Mouse (Mus musculus) limb, embryonic 15.5 days (tissue): ENCODE data around the gene Fndc7. TPM values are rescaled to one million over a fixed set of nuclear protein-coding genes. Genes with fewer than 3 reads are reported as not detected.
"Not testable (repeated sequence)": the region's sequence is repeated elsewhere in the genome, so short reads cannot be mapped to it uniquely, and the experiment has no call there.

ENCODE experiments used
- ATAC-seq: fragments of 200-750 bp; cut with Nextera tagmentation; 2 replicates; pipeline ENCODE4 v1.8.0; 2017; ENCODE audit warnings: low read depth, moderate TSS enrichment; ENCODE audit not compliant: insufficient number of reproducible peaks, low FRiP score, low TSS enrichment
- H3K27ac ChIP-seq: fragments of 300-500 bp; sonication (generic); 2 replicates; pipeline ENCODE4 v1.5.1; 2015; ENCODE audit warnings: moderate library complexity, mild to moderate bottlenecking, inconsistent platforms
- H3K27me3 ChIP-seq: fragments of 300-500 bp; sonication (generic); 2 replicates; pipeline ENCODE4 v1.6.1; 2015; ENCODE audit warnings: inconsistent platforms
- H3K36me3 ChIP-seq: fragments of 300-500 bp; sonication (generic); 2 replicates; pipeline ENCODE4 v1.6.1; 2015; ENCODE audit warnings: inconsistent platforms
- H3K4me1 ChIP-seq: fragments of 300-500 bp; sonication (generic); 2 replicates; pipeline ENCODE4 v1.6.1; 2015; ENCODE audit warnings: inconsistent platforms
- H3K4me2 ChIP-seq: fragments of 300-500 bp; sonication (generic); 2 replicates; pipeline ENCODE4 v1.6.1; 2015; ENCODE audit warnings: mild to moderate bottlenecking, inconsistent platforms
- H3K4me3 ChIP-seq: fragments of 300-500 bp; sonication (generic); 2 replicates; pipeline ENCODE4 v1.5.1; 2015; ENCODE audit warnings: mild to moderate bottlenecking, inconsistent platforms
- H3K9ac ChIP-seq: fragments of 300-500 bp; sonication (generic); 2 replicates; pipeline ENCODE4 v1.6.1; 2015; ENCODE audit warnings: inconsistent platforms
- H3K9me3 ChIP-seq: fragments of 300-500 bp; sonication (generic); 2 replicates; pipeline ENCODE4 v1.6.1; 2016; ENCODE audit warnings: inconsistent platforms
- WGBS: fragments of 180-500 bp; shearing (Covaris S2); methylation state at CpG from one replicate; pipeline ENCODE4 v1.1.7; 2015; 5-methylcytosine and 5-hydroxymethylcytosine counted together
- polyA plus RNA-seq: library from polyadenylated mRNA; unstranded; fragments of >200 nt; fragmentation: Nextera tagmentation; extraction: Ambion mirVana; gene quantifications from 2 replicates; pipeline ENCODE4 v1.2.1, GENCODE M21; 2015

Gene Fndc7
- polyA plus RNA-seq, 1 experiment from 2014 or later = 0.29 TPM

DNA sequence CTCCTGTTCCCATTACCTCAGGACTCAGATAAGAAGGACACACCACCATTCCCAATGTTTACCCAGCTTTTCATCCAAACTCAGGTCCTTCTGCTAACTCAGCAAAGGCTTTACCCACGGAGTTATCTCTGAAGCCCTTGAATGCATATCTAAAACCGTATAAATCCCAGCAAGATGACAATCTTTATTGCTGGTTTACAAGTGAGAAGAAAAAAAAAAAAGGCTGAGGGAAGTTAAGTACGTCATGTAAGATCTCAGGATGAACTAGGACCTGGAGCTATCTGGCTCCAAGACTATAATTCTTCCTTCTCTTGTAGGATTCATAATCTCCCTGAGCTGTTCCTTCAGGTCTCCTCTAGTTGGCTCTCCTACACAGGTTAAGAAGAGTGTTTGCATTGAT, 38.3 kb downstream of the Fndc7 start:
- Histone ChIP-seq H3K9ac (no peak overlapping the region), H3K36me3 (no peaks in the 10 kb centered on the region), H3K27me3 (no peaks in the 10 kb centered on the region), H3K4me2 (no peak overlapping the region), H3K4me3 (no peak overlapping the region), H3K9me3 (no peaks in the 10 kb centered on the region), H3K27ac (no peak overlapping the region), H3K4me1 (peaks cover 25% of the 10 kb centered on the region)
- WGBS = 52% methylated on average over 3 of the region's 3 CpGs
- ATAC-seq = no peak

DNA sequence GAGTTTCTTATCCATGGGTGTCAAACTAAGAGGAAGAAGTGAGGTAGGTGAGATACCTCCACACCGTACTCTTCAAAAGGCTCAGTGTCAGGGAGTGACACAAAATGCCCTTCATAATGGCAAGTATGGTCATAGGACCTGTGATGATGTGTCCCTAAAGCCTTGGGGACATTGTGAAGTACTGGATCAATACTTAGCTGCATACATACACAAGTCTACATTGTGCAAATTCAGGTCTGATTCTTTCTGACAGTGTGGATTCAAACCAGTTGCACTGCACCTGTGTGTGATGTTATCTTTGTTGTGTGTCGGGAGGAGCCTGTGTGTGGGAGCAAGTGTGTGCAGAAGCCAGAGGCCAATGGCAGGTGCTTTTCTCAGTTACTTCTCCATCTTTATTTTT, 38.7 kb downstream of the Fndc7 start:
- Histone ChIP-seq H3K4me3 (no peak overlapping the region), H3K27ac (no peak overlapping the region), H3K4me2 (no peak overlapping the region), H3K36me3 (no peaks in the 10 kb centered on the region), H3K4me1 (peaks cover 21% of the 10 kb centered on the region), H3K27me3 (no peaks in the 10 kb centered on the region), H3K9ac (no peak overlapping the region), H3K9me3 (no peaks in the 10 kb centered on the region)
- no peak for ATAC-seq
- 78% methylated on average over 2 of the region's 2 CpGs for WGBS

DNA sequence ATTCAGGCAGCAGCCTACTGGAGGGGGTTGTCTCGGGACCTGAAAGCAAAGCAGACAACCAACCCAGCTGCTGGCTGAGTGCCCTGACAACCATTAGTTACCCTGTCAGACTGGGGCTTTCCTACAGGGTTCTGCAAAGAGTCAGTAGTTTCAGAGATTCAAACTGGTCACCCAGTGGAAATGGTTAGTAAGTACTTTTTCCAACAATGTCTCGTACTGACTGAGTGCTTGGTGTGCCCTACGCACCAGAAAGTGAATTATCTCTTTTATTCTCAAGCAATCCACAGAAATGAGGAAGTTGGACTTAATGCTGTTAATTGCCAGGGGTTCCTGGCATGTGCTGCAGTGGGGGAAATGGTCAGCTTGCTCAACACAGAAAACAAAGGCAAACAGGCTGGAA, 39.3 kb downstream of the Fndc7 start:
- no peaks in the 10 kb centered on the region for H3K27me3 ChIP-seq
- ATAC-seq = no peak
- WGBS = 47% methylated on average over 3 of the region's 3 CpGs

DNA sequence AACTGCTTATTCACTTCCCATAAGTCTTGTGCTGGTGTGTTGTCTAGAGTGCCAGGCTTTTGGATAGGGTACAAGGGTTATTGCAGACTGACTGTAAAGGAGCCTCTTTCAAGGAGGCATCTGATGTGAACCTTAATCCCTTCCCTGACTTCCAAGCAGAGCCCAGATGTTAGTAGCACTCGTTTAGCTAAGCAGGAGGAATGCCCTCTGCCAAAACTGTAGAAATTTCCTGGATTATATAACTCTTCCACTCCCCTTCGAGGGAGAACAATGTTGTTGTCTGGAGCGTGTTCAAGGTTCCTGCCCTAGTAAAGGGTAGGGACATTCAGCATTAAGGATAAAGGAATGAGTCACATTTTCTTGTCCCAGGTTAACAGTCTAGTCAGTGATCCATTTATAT, 43.2 kb downstream of the Fndc7 start:
- Histone ChIP-seq H3K27ac (no peak overlapping the region), H3K9ac (no peak overlapping the region), H3K27me3 (no peaks in the 10 kb centered on the region), H3K4me2 (no peak overlapping the region), H3K4me1 (0 out of 2 replicates have a peak, but pooled peaks cover 3% of the 10 kb centered on the region), H3K36me3 (no peaks in the 10 kb centered on the region), H3K4me3 (no peak overlapping the region), H3K9me3 (no peaks in the 10 kb centered on the region)
- WGBS = 53% methylated on average over 3 of the region's 3 CpGs
- no peak for ATAC-seq

More for the DNA sequence above, 39.3 kb downstream of the Fndc7 start:
- Histone ChIP-seq H3K4me1 (peaks cover 15% of the 10 kb centered on the region), H3K36me3 (no peaks in the 10 kb centered on the region), H3K9me3 (no peaks in the 10 kb centered on the region), H3K4me2 (no peak overlapping the region), H3K9ac (no peak overlapping the region), H3K4me3 (no peak overlapping the region), H3K27ac (no peak overlapping the region)

DNA sequence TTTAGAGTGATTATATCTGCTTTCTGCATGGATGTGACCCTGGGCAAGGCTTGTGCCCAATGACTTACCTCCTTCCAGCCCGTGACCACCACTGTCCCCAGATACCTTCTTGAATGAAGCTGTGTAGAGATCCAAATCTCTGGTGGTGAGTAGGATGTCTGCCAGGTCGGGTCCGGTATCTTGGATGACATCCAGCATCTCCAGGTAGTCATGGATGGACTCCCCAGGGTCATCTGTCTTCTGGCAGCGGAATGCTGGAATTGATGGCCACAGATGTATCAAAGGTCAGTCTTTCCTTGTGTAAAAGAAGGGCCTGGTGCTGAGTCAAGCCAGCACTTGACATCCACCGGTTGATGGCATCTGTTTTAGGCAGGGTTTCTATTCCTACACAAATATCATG, 45.3 kb downstream of the Fndc7 start:
- H3K4me1 ChIP-seq = no peaks in the 10 kb centered on the region; the same call in 1 of the 2 replicates
- no peak overlapping the region for H3K4me2 ChIP-seq
- no peak overlapping the region for H3K27ac ChIP-seq
- no peaks in the 10 kb centered on the region for H3K27me3 ChIP-seq
- no peak overlapping the region for H3K4me3 ChIP-seq
- no peaks in the 10 kb centered on the region for H3K9me3 ChIP-seq
- H3K36me3 ChIP-seq = no peaks in the 10 kb centered on the region
- WGBS = 84% methylated on average over 5 of the region's 5 CpGs
- H3K9ac ChIP-seq = no peak overlapping the region
- ATAC-seq = no peak

DNA sequence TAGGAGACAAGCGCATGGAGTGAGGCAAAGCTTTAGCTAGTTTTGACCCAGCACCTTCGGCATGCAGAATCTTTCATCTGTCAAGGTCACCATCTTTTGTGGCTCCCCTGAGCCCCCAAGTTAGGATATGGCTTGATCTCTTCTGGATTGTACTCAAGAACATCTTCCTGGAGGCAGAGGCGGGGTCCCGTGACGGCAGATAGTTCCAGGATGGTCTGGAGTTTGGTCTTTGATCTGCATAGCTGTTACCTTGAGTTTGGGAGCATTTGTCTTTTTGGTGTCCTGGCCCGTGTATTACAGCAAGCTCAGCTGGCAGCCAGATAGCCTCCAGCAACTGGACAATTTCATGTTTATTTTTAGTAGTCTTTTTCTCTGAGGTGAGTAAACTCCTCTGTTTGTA, 45.8 kb downstream of the Fndc7 start:
- Histone ChIP-seq H3K4me2 (no peak overlapping the region), H3K4me1 (peaks cover 2% of the 10 kb centered on the region), H3K36me3 (no peaks in the 10 kb centered on the region), H3K4me3 (no peak overlapping the region), H3K27ac (no peak overlapping the region), H3K9me3 (no peaks in the 10 kb centered on the region), H3K27me3 (no peaks in the 10 kb centered on the region), H3K9ac (no peak overlapping the region)
- no peak for ATAC-seq
- WGBS = 81% methylated on average over 6 of the region's 6 CpGs

DNA sequence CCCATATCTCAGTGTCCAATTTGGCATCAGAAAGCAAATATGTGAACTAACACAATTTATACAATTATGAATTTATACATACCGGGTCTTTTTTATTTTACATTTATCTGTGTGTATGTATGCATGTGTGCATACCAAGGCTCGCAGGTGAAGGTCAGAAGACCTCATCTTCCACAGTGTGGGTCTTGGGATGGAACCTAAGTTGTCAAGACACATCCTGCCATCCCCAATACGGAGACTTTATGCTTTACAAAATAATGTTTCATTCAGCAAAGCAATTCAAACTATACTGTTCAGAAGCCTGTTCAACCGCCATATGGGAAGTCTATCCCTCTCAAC, 49.1 kb downstream of the Fndc7 start:
- Histone ChIP-seq H3K27ac (no peak overlapping the region), H3K9ac (no peak overlapping the region), H3K9me3 (no peaks in the 10 kb centered on the region), H3K4me3 (peak overlapping the region; percentile 87), H3K27me3 (no peaks in the 10 kb centered on the region), H3K4me2 (no peak overlapping the region), H3K4me1 (peaks cover 12% of the 10 kb centered on the region), H3K36me3 (0 out of 2 replicates have a peak, but pooled peaks cover 6% of the 10 kb centered on the region)
- WGBS = 60% methylated on average over 4 of the region's 4 CpGs
- ATAC-seq = peak; percentile 37; the same call in 1 of the 2 replicates

GRCm38 (mm10) chr3:108840000-108840715, 49.6 kb downstream of the Fndc7 start, which contains the start of gene Stxbp3:
Stxbp3 (minus strand) TSS chr3:108840526.
- Histone ChIP-seq H3K27me3 (no peaks in the 10 kb centered on the region), H3K9ac (peak within 1 kb of the TSS; percentile 69), H3K4me3 (peak within 1 kb of the TSS; percentile 87), H3K4me1 (peaks cover 12% of the 10 kb centered on the region), H3K27ac (peak within 1 kb of the TSS; percentile 92), H3K9me3 (no peaks in the 10 kb centered on the region), H3K36me3 (0 out of 2 replicates have a peak, but pooled peaks cover 6% of the 10 kb centered on the region), H3K4me2 (peak within 1 kb of the TSS; percentile 56)
- WGBS = under 1% methylated on average over 56 of the region's 56 CpGs
- ATAC-seq = peak; percentile 96

- WGBS = 3% methylated on average over 8 of the region's 8 CpGs
- Histone ChIP-seq H3K9ac (peak overlapping the region; percentile 69), H3K9me3 (no peaks in the 10 kb centered on the region), H3K27ac (peak overlapping the region; percentile 92), H3K4me3 (peak overlapping the region; percentile 87), H3K36me3 (0 out of 2 replicates have a peak, but pooled peaks cover 6% of the 10 kb centered on the region), H3K4me2 (peak overlapping the region; percentile 56), H3K27me3 (no peaks in the 10 kb centered on the region), H3K4me1 (peaks cover 12% of the 10 kb centered on the region)
- no peak for ATAC-seq
These were observed 50.2 kb downstream of the Fndc7 start for GRCm38 (mm10) chr3:108839647-108839999.

GRCm38 (mm10) chr3:108838980-108839379, 50.8 kb downstream of the Fndc7 start:
- Histone ChIP-seq H3K9me3 (no peaks in the 10 kb centered on the region), H3K4me2 (peak overlapping the region; percentile 56), H3K27ac (no peak overlapping the region), H3K4me1 (peaks cover 12% of the 10 kb centered on the region), H3K4me3 (peak overlapping the region; percentile 87), H3K36me3 (0 out of 2 replicates have a peak, but pooled peaks cover 11% of the 10 kb centered on the region), H3K9ac (no peak overlapping the region), H3K27me3 (no peaks in the 10 kb centered on the region)
- ATAC-seq = no peak
- WGBS = 81% methylated on average over 7 of the region's 7 CpGs

DNA sequence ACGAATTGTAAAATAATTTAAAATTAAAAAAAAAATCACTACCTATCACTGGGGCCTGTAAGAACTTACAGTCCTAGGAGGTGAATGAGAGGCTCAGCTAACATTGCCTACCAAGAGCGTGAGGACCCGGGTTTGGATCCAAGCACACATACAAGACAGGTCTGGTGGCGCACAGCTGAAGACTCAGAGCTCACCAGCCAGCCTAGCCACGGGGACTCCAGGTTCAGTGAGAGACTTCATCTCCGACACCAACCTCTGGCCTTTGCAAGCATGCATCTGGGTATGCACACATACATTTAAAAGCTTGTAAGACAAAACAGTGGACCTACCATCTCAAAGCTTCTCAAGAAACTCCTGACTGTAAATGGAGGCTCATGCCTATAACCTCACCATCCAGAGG, 52.9 kb downstream of the Fndc7 start:
- Histone ChIP-seq H3K36me3 (0 out of 2 replicates have a peak, but pooled peaks cover 12% of the 10 kb centered on the region), H3K4me2 (no peak overlapping the region), H3K4me1 (peaks cover 12% of the 10 kb centered on the region), H3K9me3 (no peaks in the 10 kb centered on the region), H3K27ac (no peak overlapping the region), H3K9ac (no peak overlapping the region), H3K27me3 (no peaks in the 10 kb centered on the region), H3K4me3 (no peak overlapping the region)
- WGBS = 89% methylated on average over 6 of the region's 6 CpGs
- ATAC-seq = no peak

GRCm38 (mm10) chr3:108833717-108834116, 56.1 kb downstream of the Fndc7 start:
- not testable (repeated sequence) for H3K9ac ChIP-seq, H3K9me3 ChIP-seq, H3K4me1 ChIP-seq, H3K4me2 ChIP-seq, ATAC-seq, H3K27ac ChIP-seq, H3K4me3 ChIP-seq, H3K27me3 ChIP-seq
- 93% methylated on average over 1 of the region's 1 CpGs for WGBS
- H3K36me3 ChIP-seq = 0 out of 2 replicates have a peak, but pooled peaks cover 12% of the 10 kb centered on the region
